Mouse (Mus musculus) heart, adult 9 months (tissue): ENCODE measurements around the gene Angel2.
"Not testable (repeated sequence)": the region's sequence is repeated elsewhere in the genome, so short reads cannot be mapped to it uniquely, and the experiment has no call there.

Experiments
- DNase-seq, 2 experiments: peaks; one replicate each; pipeline ENCODE4 v3.0.0; 2022; ENCODE audit warnings: low spot score in 2 of 2

Gene Angel2

DNA sequence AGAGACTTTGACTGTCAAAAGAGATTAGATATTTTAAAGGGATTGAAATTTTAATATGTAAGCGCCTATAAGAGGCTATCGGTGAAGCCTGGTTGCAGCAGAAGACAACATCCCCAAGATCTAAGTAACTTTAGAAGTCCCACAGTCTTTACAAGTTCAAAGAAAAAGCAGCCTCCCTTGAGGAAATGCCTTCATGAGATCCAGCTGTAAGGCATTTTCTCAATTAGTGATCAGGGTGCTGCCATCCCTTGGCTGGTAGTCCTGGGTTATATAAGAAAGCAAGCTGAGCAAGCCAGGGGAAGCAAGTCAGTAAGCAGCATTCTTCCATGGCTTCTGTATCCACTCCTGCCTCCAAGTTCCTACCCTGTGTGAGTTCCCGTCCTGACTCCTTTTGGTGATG is at the start of gene Angel2:
Gene Angel2 (plus strand): TSS at position 301 of the 400 bp plus-strand sequence.
- DNase-seq: not testable (repeated sequence)

DNA sequence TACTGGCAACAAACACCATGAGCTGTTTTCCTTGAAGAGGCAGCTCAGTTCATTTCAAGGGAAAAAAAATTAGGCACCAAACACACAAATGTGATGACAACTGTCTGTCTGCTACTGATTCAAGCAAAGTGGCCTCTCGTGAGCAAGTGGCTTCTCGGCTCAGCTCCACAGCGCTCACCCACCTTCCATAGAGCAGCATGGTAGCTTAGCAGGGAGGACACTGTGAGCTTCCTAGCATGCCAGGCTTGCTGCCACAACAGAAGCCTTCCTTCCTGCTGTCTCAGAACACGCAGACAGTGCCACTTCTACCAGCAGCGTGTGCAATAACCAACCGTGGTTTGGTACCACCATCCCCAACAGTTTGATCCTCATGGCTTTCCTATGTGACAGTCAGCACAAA is 49.2 kb upstream of the Angel2 start:
- no peak for DNase-seq

DNA sequence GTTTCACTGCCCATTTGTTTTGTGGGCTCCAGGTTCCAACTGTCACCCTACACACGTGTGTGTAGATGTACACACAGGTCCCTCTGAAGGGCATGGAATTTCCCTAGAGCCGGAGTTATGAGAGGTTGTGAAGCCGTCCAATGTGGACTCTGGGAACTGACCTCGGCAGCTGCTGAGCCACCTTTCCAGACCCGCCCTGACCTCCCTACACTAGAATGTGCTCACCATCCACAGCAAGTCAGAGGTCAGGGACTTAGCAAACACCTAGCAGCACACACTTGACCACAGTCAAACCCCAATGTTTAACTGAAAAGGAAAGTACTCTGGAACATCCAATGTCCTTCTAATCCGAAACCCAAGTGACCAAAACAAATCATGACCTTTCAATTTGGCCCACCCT is 44.3 kb upstream of the Angel2 start:
- DNase-seq: no peak

DNA sequence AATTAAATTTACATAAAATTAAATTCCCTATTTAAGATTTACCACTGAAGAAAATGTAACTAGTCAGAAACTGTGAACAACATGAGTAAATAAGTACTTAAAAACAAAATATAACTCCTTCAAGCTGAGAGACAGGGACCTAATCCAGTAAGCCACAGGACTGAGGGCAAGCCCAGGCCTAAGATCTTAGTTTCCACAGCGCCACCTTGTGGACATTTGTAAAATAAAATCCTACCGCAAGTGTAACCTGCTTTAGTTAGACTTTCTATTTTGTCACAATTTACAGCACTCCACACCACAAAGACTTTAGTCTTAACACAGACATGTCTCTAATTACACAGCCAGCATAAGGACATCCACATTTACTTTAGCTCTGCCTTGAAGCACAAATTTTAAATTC is 43.5 kb upstream of the Angel2 start:
- peak in 1 of 2 experiments; percentile 30 for DNase-seq

DNA sequence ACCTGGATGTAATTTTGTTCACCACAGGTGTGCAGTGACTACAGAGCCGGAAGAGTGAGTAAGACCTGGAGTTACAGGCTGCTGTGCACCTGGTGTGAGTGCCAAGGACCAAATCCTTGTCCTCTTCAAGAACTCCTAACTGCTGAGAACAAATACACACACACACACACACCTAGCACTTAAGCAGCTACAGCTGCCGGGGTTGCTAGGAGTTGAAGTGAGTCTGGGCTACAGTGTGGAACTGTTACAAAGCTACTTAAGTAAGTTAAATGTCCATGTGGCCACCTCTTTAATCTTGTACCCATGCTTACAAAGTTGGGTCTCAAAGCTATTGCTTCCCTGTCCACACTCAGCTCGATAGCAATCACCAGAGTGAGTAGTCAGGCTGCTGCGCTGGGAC is 38.9 kb upstream of the Angel2 start:
- no peak for DNase-seq

DNA sequence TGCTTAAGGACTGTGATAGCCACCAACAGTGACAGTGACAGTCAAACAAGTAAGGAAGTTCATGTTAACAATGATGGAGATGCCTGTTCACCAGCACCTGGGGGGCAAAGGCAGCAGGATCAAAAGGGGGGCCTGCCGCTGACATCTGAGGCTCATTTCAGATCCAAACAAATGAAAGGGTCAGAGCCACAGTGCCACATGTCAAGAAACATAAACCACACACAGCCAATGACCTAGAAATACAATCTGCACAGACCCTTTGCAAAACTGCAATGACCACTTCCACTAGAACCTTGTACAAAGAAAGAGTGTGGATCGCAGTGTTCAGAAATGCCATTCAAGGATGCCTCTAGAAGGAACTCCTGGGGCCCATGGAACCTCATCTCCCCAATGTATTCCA is 36.9 kb upstream of the Angel2 start:
- DNase-seq: no peak

DNA sequence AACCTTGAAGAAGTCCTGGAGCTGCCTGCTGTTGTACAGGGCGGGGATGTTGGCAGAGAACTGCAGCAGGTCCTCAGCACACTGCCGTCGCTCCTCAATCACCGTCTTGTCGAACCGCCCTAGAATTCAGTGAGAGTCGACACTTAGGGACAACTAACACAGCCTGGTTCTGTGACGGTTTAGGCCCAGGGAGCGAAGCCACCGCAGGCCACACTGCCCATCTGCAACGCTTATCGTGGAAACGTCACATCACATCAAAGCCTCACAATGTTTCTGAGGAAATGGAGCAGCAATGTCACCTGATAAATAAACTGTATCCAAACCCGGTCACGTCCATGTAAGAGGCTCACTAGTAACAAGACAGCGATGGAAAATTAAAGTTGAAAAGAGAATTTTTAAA is 36.3 kb upstream of the Angel2 start:
- DNase-seq: no peak

DNA sequence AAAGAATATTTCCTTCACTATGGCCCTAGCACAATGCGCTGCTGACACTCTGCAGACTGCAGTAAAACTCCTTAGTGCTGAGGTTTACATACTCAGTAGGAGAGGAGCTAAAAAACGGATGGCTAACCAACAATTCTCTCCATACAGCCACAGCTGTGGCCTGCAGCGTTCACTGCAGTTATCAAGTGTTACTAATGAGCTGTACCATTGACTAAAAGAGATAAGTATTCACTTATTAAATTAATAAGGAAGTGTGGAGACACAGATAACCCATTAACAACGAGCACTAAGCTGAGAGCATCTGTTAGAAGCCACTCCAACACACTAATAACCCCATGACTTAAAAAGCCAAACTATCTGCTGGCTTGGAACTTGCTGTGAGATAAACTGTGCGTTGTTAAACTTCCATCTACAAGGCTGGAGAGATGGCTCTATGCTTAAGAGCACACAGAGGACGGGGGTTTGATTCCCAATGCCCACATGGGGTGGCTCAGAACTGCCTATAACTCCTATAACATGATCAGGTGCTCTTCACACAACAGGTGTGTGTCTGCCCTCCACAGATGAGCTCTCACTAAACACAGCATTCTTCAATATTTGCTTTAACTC is 31.2 kb upstream of the Angel2 start:
- DNase-seq: no peak

DNA sequence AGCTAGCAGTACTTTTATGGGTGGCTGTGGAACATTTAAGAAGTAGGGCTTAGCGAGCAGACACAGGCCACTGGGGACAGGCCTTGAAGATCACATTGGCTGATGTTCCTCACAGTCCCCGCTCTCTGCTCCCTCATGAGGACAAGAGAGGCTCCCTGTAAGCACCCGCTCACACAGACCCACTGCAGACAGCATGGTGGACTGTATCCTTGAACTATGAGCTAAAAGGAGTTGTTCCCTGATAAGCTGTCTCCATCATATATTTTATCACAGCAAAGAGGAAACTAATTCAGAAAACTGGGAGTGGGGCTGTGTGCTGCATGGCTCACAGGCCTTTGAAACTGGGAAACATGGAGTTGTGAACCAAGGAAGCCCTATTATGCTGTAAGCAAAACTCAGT is 26.7 kb upstream of the Angel2 start:
- no peak for DNase-seq

DNA sequence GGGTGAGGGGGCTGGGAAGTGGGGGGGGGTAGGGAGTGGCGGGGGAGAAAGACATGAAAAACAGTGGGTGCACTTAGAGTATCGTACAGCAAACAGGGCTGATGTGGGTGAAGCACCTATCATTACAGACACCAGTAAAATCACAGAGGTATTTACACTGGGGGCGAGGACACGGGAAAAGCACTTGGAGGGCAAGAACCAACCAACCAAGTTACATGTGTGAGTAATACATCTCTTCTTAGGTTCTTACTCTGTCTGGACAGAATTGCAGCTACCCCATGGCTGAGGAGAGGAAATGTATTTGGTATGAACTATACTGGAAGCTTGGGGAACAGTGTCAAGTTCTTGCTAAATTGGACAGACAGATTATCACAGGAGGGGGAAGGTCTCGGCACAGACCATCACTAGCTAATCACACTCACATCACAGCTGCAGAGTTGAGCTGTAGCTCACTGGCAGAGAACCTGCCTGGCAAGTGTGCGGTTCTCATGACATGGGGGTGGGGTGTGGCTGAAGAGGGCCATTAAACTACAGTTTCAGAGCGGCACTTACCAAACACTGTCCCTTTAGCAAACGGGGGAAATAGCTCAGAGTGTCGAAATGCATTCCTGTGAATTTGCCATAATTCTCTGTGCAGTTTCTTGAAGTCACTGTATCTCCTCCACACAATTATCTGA is 25.9 kb upstream of the Angel2 start:
- no peak for DNase-seq

DNA sequence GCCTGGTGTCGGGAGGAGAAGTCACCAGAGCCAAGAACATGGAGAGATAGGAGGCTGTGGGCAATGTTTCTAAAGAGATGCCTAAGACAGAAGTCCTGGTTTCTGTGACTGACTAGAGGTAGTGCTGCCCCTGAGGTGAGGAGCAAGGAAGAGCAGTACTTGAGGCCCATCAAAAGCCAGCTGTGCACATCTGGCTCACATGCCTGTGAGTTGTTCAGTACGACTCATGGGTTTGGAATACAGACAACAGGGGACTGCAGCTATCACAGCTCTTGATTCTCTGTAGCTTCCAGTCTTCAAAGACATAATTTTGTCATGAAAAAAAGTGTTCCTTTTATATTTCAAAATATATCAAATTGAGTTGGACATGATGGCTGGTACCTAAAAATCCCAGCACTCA is 23.8 kb upstream of the Angel2 start:
- no peak for DNase-seq

DNA sequence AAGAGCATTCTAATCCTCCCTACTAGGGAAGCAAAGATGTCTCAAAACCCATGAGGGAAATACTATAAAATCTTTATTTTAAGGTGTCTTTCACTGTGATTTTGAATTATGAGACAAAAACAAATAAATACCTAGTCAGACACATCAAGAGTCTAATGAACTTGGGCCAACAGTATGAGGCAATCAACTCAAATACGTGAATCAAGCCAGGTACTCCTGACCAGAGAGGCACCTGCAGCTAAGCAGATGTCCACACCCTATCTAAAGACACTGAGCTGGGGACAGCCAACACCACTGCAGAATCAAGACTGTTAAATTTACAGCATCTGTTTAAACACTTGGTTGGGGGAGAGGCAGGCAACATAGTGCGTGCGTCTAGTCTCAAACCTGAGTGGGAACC is 20.8 kb upstream of the Angel2 start:
- DNase-seq: no peak

DNA sequence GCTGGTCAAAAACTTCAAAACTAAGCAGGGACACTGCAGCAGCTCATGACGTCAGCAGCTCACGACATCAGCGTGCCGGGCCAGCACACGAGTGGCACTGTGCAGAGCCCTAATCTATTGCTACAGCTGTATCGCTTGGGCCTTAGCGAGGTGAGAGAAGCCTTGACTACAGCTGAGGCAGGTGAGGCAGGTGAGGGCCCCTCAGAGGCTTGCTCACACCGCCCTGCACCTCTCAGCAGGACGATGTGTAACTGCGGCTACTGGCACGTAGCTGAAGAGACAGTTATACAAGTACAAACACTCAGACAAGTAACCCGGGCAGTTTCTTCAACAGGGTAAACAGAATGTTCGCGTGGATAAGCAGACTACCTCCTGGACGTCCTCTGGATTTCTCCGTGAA is 20.2 kb upstream of the Angel2 start:
- DNase-seq: no peak

DNA sequence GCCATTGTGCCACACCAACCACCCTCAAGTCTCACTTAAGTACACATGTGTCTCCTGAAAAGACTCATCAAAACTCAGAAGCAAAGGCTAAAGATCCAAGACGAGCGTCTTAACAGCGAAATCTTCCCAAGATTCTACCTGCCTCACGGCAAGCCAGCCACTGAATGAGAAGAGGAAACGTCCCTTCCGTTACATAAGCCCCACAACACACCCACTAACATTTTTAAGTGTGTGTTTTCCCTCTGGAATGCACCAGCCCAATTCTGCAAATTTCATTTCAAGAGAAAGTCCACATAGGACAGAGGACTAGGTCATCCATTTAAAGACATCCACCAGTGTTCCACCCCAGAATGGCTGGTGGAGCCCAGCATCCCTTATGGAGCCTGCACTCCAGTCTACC is 14.1 kb upstream of the Angel2 start:
- no peak for DNase-seq

DNA sequence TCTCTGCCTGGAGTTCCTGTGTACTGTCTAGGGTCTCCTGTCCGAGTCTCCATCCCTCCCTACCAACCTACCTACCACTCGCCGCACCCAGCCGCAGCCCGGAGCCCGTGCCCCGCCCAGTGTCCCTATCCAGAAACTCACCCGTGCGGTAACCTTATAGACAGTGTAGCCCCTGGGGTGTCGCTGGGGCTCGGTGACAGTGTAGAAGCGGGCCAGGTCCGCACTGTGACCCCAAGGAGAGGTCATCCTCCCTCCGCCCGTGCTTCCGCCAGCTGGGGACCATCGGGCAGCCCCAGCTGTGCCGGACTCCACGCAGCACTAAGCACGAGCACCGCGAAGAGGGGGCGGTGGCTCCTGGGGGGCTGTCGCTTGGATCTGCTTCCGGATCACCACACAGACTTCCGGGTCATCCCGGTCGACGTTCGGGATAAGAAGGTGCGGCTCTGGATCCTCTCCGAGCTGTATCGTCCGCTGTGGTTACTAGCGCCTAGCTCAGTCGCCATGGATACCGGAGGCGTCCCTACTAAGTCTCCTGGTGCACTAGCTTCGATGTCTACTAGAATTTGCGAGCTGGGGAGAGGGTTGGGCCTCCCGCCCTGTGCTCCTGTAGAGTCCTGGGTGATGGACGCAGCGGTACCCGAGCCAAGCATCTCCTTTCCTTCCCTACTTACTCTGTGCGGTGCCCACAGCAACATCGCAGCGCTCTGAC is 13.3 kb upstream of the Angel2 start, which contains the start of gene Rps6kc1:
Gene Rps6kc1 (minus strand): TSS at position 356 of the 709 bp plus-strand sequence.
- peak; percentile 78 to 80 for DNase-seq

DNA sequence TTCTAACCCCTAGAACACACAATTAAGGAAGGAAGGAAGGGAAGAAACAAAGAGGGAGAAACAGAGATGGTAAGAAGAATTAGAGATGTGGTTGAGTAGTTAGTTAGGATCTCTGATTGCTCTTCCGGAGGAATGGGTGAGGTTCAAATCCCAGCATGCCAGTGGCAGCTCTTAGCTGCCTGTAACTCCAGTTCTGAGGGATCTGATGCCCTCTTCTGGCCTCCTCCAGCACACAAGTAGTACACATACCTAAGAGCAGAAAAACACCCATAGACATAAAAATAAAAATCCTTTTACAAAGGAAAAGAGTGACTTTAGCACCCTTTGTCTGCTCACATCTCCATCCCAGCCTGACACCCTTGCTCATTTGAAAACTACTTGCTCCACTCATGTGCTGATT is 12.3 kb upstream of the Angel2 start:
- DNase-seq: no peak

DNA sequence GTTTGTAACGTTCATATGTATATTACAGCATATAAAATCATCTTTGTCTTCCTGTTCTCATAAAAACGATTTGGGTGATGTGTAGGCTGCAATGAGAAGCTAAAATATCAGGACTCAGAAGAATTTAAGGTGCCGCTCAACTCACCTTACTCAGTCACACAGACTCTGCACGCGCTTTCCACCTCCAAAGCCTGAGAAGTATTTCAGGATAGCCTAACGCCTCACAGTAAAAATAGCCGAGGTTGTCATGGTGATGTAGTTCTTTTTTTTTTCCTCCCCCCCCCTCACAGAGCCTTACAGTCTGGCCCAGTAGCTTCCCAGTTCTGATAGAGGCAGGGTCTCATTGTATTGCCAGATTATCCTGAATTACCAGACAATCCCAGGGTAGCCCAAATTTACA is 6.0 kb upstream of the Angel2 start:
- DNase-seq: no peak

DNA sequence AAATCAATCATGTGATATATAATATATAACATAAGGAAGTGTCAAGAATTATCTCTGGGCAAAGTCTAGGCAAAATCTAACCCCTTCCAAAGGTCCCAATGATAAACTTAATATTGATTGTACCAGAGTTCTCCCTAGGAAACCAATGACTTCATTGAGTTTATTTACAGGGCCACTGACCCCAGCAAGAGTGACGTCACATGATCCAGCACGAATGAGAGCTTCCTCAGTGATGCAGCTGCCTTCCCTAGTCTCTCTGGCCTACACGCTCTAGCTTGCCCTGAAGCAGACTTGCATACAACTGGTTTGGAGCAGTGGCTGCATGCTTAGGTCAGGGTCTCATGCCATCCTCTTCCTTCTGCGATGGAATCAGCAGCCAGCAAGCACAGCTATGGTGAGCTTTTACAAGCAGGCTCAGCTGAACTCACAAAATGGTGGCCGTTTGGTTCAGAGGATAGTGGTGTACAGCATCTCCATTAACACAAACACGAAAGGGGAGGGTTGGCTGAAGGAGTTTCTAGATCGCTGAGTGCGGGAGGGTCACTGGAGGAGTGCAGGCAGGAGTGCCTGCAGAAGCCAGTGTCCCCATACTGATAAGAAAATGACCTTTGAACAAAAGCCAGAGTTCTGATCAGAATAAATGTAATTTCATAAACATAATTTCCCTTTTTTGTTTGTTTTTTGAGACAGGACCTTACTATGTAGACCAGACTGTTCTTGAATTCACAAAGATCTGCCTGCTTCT is 5.0 kb upstream of the Angel2 start:
- no peak for DNase-seq

DNA sequence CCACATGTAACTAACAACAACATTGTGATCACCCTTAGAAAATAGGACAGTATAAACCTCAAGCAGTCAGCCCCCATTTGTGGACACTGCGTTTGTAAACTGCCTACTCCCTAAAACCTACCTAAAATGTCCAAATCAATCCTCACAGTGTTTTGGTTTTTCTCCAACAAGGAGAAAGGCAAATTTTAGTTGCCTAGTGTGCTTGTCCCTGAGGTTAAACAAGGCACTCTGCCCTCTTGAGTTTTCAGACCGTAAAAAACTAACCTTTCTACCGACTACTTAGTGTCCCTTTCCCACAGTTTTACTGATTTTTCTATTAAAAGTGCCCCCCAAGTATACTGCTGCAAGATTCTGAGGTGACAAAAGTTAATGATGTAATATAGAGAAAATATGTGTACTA is 2.4 kb downstream of the Angel2 start:
- DNase-seq: no peak

DNA sequence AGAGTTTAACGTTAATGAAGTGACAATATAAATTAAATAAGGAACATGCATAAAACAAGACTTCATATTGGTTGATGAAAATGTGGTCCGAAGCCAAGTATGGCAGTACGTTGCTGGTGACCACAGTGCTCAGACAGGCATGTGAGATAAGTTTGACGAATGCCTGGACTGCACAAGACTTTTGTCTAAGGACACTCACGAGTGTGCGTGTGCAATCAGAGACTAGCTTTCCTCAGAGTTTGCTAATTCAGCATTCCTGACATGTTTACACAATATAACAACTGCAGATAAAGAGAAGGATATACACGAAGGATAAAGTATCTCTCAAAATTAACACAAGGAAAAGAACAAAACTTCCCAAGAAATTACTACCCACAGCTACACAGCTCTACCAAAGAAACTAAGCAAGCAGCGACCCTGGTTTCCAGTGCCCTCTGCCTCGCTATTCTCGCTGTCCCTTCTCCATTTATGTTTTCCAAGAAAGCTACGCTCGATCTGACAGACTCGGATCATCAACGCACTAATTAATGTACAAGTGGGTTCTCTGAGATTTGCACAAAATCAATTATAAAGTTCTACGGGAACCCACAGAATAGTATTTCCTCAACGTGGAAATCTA is 2.9 kb downstream of the Angel2 start:
- DNase-seq: no peak

DNA sequence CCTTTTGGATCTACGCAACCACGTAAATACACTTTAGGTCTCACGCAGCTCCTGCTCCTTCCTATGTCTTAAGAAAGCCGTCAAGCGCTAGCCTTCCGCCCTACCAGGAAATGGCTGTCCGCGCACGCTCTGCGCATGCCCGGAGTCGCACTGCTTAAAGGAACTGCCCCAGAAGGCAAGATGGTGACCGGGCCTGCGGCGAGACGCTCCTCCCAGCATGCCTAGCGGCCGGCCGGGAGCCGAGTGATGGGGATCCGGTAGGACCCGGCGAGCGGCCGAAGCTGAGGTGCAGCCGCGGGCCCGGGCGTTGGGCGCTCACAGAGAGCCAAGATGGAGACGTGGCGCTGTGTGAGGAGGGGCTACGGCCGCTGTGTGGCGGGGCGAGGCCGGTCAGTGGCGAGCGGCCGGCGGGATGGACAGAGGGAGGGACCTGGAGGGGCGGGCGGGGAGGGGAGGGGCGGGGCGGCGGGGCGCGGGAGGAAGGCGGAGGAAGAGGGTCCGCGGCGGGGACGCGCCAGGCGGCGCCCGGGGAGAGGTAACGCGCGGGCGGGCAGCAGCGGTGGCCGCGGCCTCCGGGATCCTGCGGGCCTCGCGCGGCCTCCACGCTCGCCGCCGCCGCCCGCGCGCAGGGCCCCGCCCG is 3.6 kb downstream of the Angel2 start:
- peak; percentile 98 for DNase-seq
